Mouse (Mus musculus) forebrain, embryonic 15.5 days (tissue): ENCODE measurements around the gene Erich6b. TPM values are rescaled to one million over a fixed set of nuclear protein-coding genes. Genes with fewer than 3 reads are reported as not detected.

Source experiments
- ATAC-seq: fragments of 200-750 bp; cut with Nextera tagmentation; replicated peaks from 2 replicates; pipeline ENCODE4 v1.8.0; 2017; ENCODE audit warnings: mild to moderate bottlenecking, moderate TSS enrichment, moderate library complexity
- H3K27ac ChIP-seq: fragments of 300-500 bp; sonication (generic); replicated peaks from 2 replicates; pipeline ENCODE4 v1.5.1; 2015; ENCODE audit warnings: mild to moderate bottlenecking, inconsistent platforms
- H3K27me3 ChIP-seq: fragments of 300-500 bp; sonication (generic); 2 replicates; pipeline ENCODE4 v1.6.1; 2015; ENCODE audit warnings: inconsistent platforms
- H3K36me3 ChIP-seq: fragments of 300-500 bp; sonication (generic); 2 replicates; pipeline ENCODE4 v1.6.1; 2015; ENCODE audit warnings: mild to moderate bottlenecking, inconsistent platforms
- H3K4me1 ChIP-seq: fragments of 300-500 bp; sonication (generic); 2 replicates; pipeline ENCODE4 v1.6.1; 2015; ENCODE audit warnings: inconsistent platforms
- H3K4me2 ChIP-seq: fragments of 300-500 bp; sonication (generic); replicated peaks from 2 replicates; pipeline ENCODE4 v1.6.1; 2015; ENCODE audit warnings: mild to moderate bottlenecking, inconsistent platforms
- H3K4me3 ChIP-seq: fragments of 300-500 bp; sonication (generic); 2 replicates; pipeline ENCODE4 v1.5.1; 2015; ENCODE audit warnings: mild to moderate bottlenecking, inconsistent platforms
- H3K9ac ChIP-seq: fragments of 300-500 bp; sonication (generic); replicated peaks from 2 replicates; pipeline ENCODE4 v1.6.1; 2015; ENCODE audit warnings: mild to moderate bottlenecking, inconsistent platforms
- H3K9me3 ChIP-seq: fragments of 300-500 bp; sonication (generic); 2 replicates; pipeline ENCODE4 v1.6.1; 2016; ENCODE audit warnings: inconsistent platforms
- WGBS: fragments of 180-500 bp; shearing (Covaris S2); methylation state at CpG from one replicate; pipeline ENCODE4 v1.1.7; 2015; ENCODE audit warnings: mixed read lengths; 5-methylcytosine and 5-hydroxymethylcytosine counted together
- polyA plus RNA-seq: library from polyadenylated mRNA; unstranded; fragments of >200 nt; fragmentation: Nextera tagmentation; extraction: Ambion mirVana; gene quantifications from 2 replicates; pipeline ENCODE4 v1.2.1, GENCODE M21; 2015

Gene Erich6b
- polyA plus RNA-seq: not detected in 2 replicates

DNA sequence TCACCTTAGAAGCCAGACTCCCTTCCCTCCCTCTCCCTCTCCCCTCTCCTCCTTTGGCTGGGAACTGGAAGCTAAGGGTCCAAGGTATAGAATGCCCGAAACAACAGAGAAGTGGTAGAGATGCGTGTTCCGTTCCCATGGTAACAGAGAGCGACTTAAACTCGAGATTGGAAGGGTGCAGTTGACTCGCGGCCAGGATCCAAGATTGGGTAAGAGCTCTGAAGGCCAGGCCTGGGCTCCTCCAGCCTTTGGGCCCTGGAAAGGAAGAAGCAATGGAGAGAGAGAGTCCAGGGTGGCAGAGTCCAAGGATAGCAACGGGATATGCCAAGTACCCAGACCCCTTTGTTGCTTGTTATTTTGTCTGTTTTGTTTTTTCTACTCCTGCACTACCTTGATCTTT is at the start of gene Erich6b:
TSS of gene Erich6b (plus strand) at position 180 of the 400 bp plus-strand sequence.
- no peak within 1 kb of the TSS for H3K9ac ChIP-seq
- ATAC-seq: no peak
- H3K9me3 ChIP-seq: no peaks in the 10 kb centered on the region
- no peak within 1 kb of the TSS for H3K4me3 ChIP-seq
- WGBS: 69% methylated on average over 8 of the region's 8 CpGs
- no peaks in the 10 kb centered on the region for H3K27me3 ChIP-seq
- no peak within 1 kb of the TSS for H3K27ac ChIP-seq
- H3K4me1 ChIP-seq: peaks cover 10% of the 10 kb centered on the region
- H3K36me3 ChIP-seq: no peaks in the 10 kb centered on the region
- no peak within 1 kb of the TSS for H3K4me2 ChIP-seq

DNA sequence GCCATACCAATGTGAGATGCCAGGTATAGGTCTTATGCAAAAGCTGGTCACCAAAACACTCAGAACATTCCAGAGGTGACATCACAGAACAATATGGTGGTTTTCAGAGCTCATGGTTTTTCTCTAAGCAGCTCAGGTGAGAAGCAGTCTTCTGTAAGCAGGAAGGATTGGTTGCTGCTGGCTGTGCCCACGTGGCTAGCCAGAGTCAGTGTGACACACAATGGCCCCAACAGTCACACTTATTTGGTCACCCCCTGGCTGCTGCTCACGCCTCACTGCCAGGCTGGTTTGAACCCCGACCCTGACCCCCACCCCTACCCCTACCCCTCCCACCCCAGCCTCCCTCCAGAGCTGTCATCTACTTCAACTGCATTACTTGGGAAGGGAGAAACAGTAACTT is 49.1 kb upstream of the Erich6b start, which contains the start of gene Spert:
TSS of gene Spert (minus strand) at position 139 of the 400 bp plus-strand sequence.
- Histone ChIP-seq H3K27ac (no peak within 1 kb of the TSS), H3K4me3 (no peak within 1 kb of the TSS), H3K4me1 (no peaks in the 10 kb centered on the region), H3K9ac (no peak within 1 kb of the TSS), H3K9me3 (no peaks in the 10 kb centered on the region), H3K4me2 (no peak within 1 kb of the TSS), H3K36me3 (no peaks in the 10 kb centered on the region), H3K27me3 (no peaks in the 10 kb centered on the region)
- WGBS: 75% methylated on average over 3 of the region's 3 CpGs
- no peak for ATAC-seq

DNA sequence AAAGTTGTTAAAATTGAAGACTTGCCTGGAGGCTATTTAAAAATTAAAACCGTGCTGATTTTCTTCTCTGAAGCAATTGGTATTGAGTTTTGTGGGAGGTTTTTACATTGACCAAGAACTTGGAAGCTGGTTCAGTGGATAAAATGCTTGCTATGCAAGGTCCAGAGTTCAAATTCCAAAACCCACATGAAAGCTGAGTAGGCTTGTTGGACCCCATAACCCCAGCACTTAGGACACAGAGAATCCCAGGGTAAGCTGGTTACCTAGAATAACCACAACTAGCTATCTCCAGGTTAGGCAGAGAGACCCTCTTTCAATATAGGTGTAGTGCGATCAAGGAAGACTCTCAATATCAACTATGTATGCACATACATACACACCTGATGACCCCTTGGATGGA is 32.9 kb upstream of the Erich6b start:
- Histone ChIP-seq H3K27me3 (no peaks in the 10 kb centered on the region), H3K4me2 (no peak overlapping the region), H3K4me3 (no peak overlapping the region), H3K9me3 (no peaks in the 10 kb centered on the region), H3K36me3 (no peaks in the 10 kb centered on the region), H3K4me1 (no peaks in the 10 kb centered on the region), H3K27ac (no peak overlapping the region), H3K9ac (no peak overlapping the region)
- WGBS: 96% methylated on average over 2 of the region's 2 CpGs
- ATAC-seq: no peak

DNA sequence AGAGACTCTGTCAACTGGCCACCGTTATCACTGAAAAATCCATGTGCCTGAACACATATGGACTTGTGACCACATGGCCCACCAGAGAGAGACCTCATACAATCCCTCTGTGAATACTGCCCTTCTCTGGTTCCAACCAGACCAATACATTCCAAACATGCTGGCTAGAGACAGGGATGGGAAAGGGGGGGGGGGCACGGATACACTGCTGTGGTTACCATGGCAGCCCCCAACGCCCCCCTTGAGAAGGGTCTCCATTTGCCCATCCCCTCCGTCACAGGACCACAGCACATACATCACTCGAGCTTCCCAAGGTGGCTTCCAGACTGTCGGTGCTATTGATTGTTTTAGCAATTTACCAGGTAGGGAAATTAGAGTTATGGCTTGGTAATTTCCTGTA is 25.7 kb upstream of the Erich6b start:
- H3K4me1 ChIP-seq: no peaks in the 10 kb centered on the region
- no peaks in the 10 kb centered on the region for H3K9me3 ChIP-seq
- WGBS: 89% methylated on average over 6 of the region's 6 CpGs
- ATAC-seq: no peak
- no peak overlapping the region for H3K27ac ChIP-seq
- no peak overlapping the region for H3K4me2 ChIP-seq
- H3K9ac ChIP-seq: no peak overlapping the region
- H3K27me3 ChIP-seq: no peaks in the 10 kb centered on the region
- H3K4me3 ChIP-seq: no peak overlapping the region
- H3K36me3 ChIP-seq: no peaks in the 10 kb centered on the region

DNA sequence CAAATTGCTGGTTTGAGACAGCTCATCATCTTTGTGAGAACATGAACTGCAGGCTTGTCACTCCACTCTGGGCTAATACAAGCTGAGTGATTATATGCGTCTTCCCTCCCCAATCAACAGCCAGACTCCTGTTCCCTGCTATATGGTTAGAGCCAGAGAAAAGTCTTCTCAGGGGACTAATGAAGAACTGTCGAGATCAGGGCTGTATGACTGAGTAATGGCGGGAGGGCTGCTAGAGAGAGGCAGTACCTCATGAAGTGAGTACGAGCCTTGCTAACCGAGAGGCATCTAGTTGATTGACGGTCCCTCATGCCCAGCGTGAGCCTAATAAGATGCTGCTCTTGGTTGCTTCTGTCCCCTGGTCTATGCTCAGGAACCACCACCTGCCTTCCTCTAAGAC is 19.1 kb upstream of the Erich6b start:
- no peaks in the 10 kb centered on the region for H3K36me3 ChIP-seq
- H3K4me3 ChIP-seq: no peak overlapping the region
- peak; percentile 64 for ATAC-seq
- H3K9ac ChIP-seq: no peak overlapping the region
- no peaks in the 10 kb centered on the region for H3K9me3 ChIP-seq
- no peaks in the 10 kb centered on the region for H3K27me3 ChIP-seq
- no peaks in the 10 kb centered on the region for H3K4me1 ChIP-seq
- H3K27ac ChIP-seq: peak overlapping the region; percentile 29; the same call in 1 of the 2 replicates
- WGBS: 73% methylated on average over 7 of the region's 7 CpGs
- H3K4me2 ChIP-seq: no peak overlapping the region

DNA sequence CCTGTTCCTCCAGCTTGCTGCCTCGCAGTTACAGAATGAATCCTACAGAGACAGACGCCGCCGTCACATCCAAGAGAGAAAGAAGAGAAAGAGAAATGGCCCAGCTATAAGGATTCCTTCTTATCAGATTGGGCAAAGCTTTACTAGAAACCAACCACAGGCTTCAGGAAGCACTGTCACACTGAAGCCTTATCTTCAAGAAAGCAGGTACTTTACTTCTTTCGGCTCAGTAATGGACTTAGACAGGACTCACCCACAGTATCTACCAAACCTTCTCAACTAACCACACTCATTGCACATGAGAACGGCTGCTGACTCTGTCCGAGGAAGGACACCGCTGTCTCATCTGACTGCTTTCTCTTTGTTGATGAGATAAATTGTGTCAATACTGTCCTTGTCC is 13.2 kb upstream of the Erich6b start:
- no peaks in the 10 kb centered on the region for H3K4me1 ChIP-seq
- H3K36me3 ChIP-seq: no peaks in the 10 kb centered on the region
- WGBS: 91% methylated on average over 8 of the region's 8 CpGs
- no peak overlapping the region for H3K4me3 ChIP-seq
- H3K27me3 ChIP-seq: no peaks in the 10 kb centered on the region
- H3K9ac ChIP-seq: no peak overlapping the region
- no peak overlapping the region for H3K4me2 ChIP-seq
- no peak for ATAC-seq
- H3K27ac ChIP-seq: no peak overlapping the region
- H3K9me3 ChIP-seq: no peaks in the 10 kb centered on the region

DNA sequence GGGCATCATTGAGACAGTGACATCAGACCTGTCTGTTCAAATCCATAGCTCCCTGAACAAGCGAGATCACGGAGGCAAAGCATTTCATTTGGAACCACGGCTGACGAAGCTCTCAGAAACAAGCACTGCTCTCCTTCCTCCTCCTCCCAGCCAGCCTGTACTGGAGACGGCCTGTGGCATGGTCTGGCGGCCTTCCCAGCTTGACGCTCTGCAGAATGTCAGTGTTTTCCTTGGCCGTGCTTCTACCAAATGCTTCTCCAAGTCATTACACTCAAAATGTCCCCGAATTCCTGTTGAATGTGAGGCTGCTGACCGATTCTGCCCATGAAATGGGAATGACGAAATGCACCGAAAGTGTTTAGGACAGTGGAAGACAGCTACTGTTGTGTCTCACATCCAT is 6.7 kb upstream of the Erich6b start:
- Histone ChIP-seq H3K4me1 (peaks cover 13% of the 10 kb centered on the region), H3K27ac (no peak overlapping the region), H3K4me2 (no peak overlapping the region), H3K36me3 (no peaks in the 10 kb centered on the region), H3K27me3 (no peaks in the 10 kb centered on the region), H3K9me3 (no peaks in the 10 kb centered on the region), H3K9ac (no peak overlapping the region), H3K4me3 (no peak overlapping the region)
- whole genome bisulfite sequencing: 54% methylated on average over 12 of the region's 12 CpGs
- no peak for ATAC-seq

DNA sequence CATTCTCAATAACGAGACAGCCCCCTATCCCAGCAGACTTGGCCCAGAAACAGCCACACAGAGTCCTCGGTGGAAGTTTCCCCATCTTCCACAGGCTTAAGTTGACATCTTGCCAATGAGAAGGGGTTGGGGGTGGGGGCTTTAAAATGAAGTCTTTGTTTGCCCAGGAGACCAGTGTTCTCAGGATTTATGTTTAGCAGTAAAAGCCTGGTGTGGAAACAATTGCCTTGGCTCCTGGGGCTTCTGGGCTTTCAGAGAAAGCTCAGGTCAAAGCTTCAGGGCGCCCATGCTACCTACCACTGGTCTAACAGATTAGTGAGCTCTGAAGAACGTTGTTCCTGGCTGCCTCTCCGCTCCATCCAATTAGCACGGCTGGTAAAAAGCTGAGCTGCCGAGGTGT is 6.0 kb upstream of the Erich6b start:
- Histone ChIP-seq H3K9me3 (no peaks in the 10 kb centered on the region), H3K36me3 (no peaks in the 10 kb centered on the region), H3K9ac (no peak overlapping the region), H3K4me3 (no peak overlapping the region), H3K4me1 (peaks cover 13% of the 10 kb centered on the region), H3K4me2 (no peak overlapping the region), H3K27ac (no peak overlapping the region), H3K27me3 (no peaks in the 10 kb centered on the region)
- 12% methylated on average over 7 of the region's 7 CpGs for WGBS
- no peak for ATAC-seq

DNA sequence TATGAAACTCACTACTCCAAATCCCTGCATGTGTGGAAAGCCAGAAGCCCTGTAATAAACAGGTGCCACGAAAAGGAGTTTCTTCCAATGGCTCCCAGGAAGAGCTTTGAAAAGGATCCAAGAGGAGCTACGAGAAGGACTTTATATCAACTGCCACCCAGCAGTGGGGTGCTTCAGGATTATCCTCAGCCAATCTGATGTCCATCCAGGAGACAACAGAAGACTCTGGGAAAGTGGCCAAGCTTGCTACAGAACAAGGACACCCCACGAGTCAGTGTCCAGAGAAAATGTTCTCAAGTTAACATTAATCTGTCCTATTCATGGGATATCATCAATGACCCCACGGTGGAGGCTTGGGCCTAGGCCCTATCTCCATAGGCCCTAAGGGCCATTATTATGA is 4.4 kb upstream of the Erich6b start:
- ATAC-seq: no peak
- Histone ChIP-seq H3K36me3 (no peaks in the 10 kb centered on the region), H3K4me3 (no peak overlapping the region), H3K27ac (no peak overlapping the region), H3K27me3 (no peaks in the 10 kb centered on the region), H3K4me1 (peaks cover 16% of the 10 kb centered on the region), H3K9me3 (no peaks in the 10 kb centered on the region), H3K9ac (no peak overlapping the region), H3K4me2 (no peak overlapping the region)
- 79% methylated on average over 4 of the region's 4 CpGs for WGBS

DNA sequence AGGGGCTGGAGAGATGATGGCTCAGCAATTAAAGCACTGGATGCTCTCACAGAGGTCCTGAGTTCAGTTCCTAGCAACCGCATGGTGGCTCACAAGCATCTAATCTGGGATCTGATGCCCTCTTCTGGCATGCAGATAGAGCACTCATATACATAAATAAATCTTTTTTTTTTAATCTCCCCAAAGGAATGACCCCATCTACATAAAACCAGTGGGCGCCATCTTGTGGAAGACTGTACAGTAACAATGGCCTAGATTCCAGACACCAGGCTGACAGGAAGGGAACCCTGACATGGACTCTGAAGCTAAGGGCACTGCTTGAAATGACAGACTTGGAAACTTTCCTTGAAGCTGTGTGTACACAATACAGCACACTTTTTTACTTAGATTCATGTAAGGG is 1.2 kb upstream of the Erich6b start:
- H3K27ac ChIP-seq: no peak overlapping the region
- H3K9me3 ChIP-seq: no peaks in the 10 kb centered on the region
- no peaks in the 10 kb centered on the region for H3K27me3 ChIP-seq
- H3K9ac ChIP-seq: no peak overlapping the region
- no peak overlapping the region for H3K4me2 ChIP-seq
- no peak overlapping the region for H3K4me3 ChIP-seq
- ATAC-seq: no peak
- H3K36me3 ChIP-seq: no peaks in the 10 kb centered on the region
- H3K4me1 ChIP-seq: peaks cover 8% of the 10 kb centered on the region
- 93% methylated on average over 2 of the region's 2 CpGs for WGBS

DNA sequence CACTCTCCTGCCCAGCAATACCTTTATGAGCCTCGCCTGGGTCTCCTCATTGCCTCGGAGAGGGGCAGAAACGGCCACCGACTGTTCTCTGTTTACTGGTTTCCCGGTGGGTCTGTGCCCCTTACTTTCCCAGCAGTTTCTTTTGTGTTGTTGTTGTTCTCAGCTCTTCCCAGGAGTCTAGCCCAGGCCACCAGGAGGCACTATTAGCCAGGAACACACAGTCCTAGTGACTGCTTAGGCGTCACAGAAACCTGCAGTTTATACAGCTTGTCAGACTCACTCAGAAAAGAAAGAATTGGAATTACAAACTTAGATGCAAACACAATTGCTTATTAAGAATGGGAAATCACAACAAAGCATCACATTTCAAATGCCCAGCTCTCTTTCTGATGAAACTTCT is 690 bp upstream of the Erich6b start:
- H3K27me3 ChIP-seq: no peaks in the 10 kb centered on the region
- H3K4me2 ChIP-seq: no peak overlapping the region
- 58% methylated on average over 6 of the region's 6 CpGs for WGBS
- H3K36me3 ChIP-seq: no peaks in the 10 kb centered on the region
- no peaks in the 10 kb centered on the region for H3K9me3 ChIP-seq
- H3K4me1 ChIP-seq: peaks cover 8% of the 10 kb centered on the region
- no peak for ATAC-seq
- H3K4me3 ChIP-seq: no peak overlapping the region
- H3K27ac ChIP-seq: no peak overlapping the region
- H3K9ac ChIP-seq: no peak overlapping the region

DNA sequence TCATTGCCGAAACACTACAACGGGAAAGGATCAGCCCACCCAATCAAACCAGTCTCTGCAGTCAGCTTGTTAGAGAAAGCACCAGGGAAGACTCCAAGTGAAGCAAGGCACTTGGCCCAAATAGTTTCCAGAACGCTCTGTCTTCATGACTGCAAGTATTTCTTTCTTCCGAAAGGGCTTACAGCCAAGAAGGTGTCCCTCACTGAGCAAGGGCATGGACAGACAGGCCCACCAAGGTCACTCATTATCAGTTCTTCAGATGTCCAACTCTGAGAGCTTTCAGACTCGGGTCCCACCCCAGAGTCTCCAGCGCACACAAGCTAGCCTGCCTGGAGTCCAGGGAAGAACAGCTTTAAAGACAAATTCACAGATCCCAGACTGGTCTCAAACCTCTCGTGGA is 3.4 kb downstream of the Erich6b start:
- Histone ChIP-seq H3K9ac (no peak overlapping the region), H3K4me1 (peaks cover 17% of the 10 kb centered on the region), H3K27ac (no peak overlapping the region), H3K9me3 (no peaks in the 10 kb centered on the region), H3K4me3 (no peak overlapping the region), H3K27me3 (no peaks in the 10 kb centered on the region), H3K36me3 (no peaks in the 10 kb centered on the region), H3K4me2 (no peak overlapping the region)
- no peak for ATAC-seq
- 91% methylated on average over 7 of the region's 7 CpGs for WGBS

DNA sequence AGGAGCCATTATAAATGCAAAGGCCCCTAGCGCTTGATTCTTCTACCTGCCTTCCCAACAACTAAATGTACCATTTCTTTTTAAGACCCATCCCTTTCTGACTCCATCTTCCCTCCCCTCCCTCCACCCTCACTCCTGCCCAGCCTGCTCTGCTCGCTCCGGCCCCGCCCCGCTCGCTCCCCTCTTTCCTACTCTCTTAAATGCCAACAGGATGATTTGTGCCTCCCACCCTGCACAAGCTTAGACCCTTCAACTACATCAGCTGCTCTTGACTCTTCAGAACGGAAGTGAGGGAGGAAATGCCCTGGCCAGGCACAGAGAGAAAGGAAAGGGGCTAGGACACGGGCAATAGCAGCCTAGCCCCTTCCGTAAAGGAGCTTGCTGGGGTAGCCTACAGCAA is 4.0 kb downstream of the Erich6b start:
- WGBS: 81% methylated on average over 9 of the region's 9 CpGs
- H3K27me3 ChIP-seq: no peaks in the 10 kb centered on the region
- H3K9ac ChIP-seq: no peak overlapping the region
- no peak overlapping the region for H3K27ac ChIP-seq
- no peaks in the 10 kb centered on the region for H3K9me3 ChIP-seq
- H3K36me3 ChIP-seq: no peaks in the 10 kb centered on the region
- no peak overlapping the region for H3K4me2 ChIP-seq
- no peak for ATAC-seq
- H3K4me1 ChIP-seq: peaks cover 17% of the 10 kb centered on the region
- no peak overlapping the region for H3K4me3 ChIP-seq
